Mouse (Mus musculus): ENCODE measurements around the gene Tmem121. TPM values are rescaled to one million over a fixed set of nuclear protein-coding genes. Genes with fewer than 3 reads are reported as not detected.

Tmem121 gene
- polyA plus RNA-seq, 1 experiment from 2014 or later: 50.8 TPM

DNA sequence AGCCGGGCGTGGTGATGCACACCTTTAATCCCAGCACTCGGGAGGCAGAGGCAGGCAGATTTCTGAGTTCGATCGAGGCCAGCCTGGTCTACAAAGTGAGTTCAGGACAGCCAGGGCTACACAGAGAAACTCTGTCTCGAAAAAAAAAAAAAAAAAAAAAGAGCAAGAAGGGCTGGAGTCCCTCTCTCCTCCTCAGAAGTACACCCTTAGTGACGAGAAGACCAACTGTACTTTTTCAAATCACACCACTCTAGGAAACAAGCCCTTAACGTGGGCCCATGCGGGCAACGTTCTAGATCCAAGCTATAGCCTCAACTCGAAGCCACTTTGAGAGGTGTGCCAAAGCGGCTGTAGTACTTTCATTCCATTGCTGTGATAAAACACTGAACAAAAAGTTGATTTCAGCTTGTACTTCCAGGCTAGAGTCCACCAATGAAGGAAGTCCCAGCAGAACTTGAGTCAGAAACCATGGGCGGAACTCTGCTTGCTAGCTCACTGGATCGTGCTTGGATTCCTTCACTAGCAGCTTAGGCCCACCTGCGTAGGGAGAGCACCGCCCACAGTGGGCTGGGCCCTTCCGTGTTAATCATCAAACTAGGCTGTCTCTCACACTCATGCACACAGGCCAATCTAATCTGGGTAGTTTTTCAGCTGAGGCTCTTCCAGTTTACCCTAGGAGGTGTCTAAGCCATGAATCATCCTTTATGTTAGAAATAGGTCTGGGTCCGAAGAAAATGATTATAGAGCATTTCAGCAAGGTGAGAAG lies 8.6 kb upstream of the Tmem121 start:
- ATAC-seq: no peak
- Histone ChIP-seq H3K4me1 (ENCODE audit: control insufficient read depth, insufficient read depth, low read depth, low read length) (no peaks in the 10 kb centered on the region), H3K36me3 (ENCODE audit: control insufficient read depth, insufficient read depth, low read length) (no peaks in the 10 kb centered on the region), H3K4me3 (ENCODE audit: low read length) (no peak overlapping the region), H3K27ac (ENCODE audit: low read depth, low read length) (no peak overlapping the region), H3K9ac (ENCODE audit: low read depth, low read length) (no peak overlapping the region), H3K27me3 (replicated peaks; ENCODE audit: control insufficient read depth, insufficient read depth, low read length) (no peaks in the 10 kb centered on the region), H3K4me2 (ENCODE audit: low read length) (no peak overlapping the region), H3K9me3 (ENCODE audit: control insufficient read depth, low read length) (no peaks in the 10 kb centered on the region)
- WGBS: 90% methylated on average over 18 of the region's 18 CpGs

DNA sequence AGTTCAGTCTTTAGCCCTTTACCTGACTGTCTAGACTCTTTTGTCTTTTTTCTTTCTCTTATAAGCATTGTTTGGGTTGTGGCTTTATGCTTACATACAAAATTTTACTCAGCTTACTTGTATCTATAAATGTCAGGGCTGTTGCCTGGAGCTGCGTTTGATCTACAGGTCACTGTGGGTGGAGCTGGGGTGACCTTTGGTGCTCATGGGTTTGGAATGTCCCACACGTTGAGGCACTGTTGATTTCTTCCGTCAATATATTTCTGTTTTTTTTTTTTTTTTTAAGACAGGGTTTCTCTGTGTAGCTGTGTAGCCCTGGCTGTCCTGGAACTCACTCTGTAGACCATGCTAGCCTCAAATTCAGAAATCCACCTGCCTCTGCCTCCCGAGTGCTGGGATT lies 4.7 kb upstream of the Tmem121 start:
- no peak for ATAC-seq
- Histone ChIP-seq H3K9me3 (ENCODE audit: control insufficient read depth, low read length) (no peaks in the 10 kb centered on the region), H3K36me3 (ENCODE audit: control insufficient read depth, insufficient read depth, low read length) (no peaks in the 10 kb centered on the region), H3K4me3 (ENCODE audit: low read length) (no peak overlapping the region), H3K9ac (ENCODE audit: low read depth, low read length) (no peak overlapping the region), H3K27ac (ENCODE audit: low read depth, low read length) (no peak overlapping the region), H3K4me1 (ENCODE audit: control insufficient read depth, insufficient read depth, low read depth, low read length) (peaks cover 7% of the 10 kb centered on the region), H3K4me2 (ENCODE audit: low read length) (no peak overlapping the region), H3K27me3 (replicated peaks; ENCODE audit: control insufficient read depth, insufficient read depth, low read length) (no peaks in the 10 kb centered on the region)
- 72% methylated on average over 4 of the region's 4 CpGs for WGBS

DNA sequence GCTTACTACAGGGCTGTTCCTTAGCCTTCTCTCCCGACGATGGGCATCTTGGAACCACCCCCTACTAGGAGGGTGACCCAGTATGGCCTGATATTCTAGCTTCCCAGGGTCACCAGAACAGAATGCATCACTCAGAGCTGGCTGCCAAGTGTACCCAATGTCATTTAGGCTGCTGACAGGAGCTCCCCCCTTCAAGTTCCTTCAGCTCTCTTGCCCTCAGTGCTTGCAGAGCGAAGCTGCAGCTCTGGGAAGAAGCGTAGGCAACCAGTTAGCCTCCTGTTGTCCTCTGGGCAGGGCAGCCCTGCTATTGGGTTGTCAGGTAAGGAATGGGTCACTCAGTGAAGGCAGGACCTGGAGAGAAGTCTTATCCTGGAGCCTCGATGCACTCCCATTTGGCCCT lies 785 bp upstream of the Tmem121 start:
- WGBS: 64% methylated on average over 5 of the region's 5 CpGs

DNA sequence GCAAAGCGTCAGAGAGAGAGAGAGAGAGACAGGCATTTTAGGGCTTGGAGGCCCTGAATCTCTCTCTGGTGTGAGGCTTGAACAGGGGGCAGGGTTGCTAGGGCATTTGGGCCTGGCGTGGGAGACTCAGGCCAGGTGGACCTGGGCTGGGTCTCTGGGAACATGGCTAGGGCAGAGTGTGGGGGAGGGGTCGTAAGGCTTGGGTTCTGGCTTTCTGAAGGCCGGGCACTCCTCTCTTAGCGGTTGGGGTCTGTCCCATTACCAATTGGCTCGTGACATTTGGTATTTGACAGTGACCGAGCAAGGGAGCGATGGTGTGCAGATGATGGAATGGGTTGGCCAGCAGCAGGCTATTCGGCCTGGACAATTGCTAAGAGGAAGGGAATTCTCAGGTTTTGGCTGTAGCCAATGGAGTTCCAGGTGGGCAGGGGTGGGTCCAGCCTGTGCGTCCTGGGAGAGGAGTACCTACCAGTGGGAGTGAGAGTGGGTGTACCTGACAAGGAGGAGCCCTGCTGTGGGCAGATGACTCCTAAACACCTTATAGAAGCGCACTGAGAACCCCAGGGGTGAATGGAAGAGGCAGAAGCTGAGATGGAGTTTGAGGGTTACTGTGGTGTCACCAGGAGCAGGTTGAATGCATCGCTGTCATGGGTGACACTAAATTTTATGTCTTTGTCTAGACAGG lies 738 bp downstream of the Tmem121 start:
- 34% methylated on average over 12 of the region's 12 CpGs for WGBS
- peak overlapping the region; percentile 96 for H3K4me2 ChIP-seq (ENCODE audit: low read length)
- peak; percentile 15 for ATAC-seq

More for the DNA sequence above, 785 bp upstream of the Tmem121 start:
- Histone ChIP-seq H3K4me1 (ENCODE audit: control insufficient read depth, insufficient read depth, low read depth, low read length) (peaks cover 26% of the 10 kb centered on the region), H3K9ac (ENCODE audit: low read depth, low read length) (peak overlapping the region; percentile 95), H3K9me3 (ENCODE audit: control insufficient read depth, low read length) (peaks cover 4% of the 10 kb centered on the region), H3K36me3 (ENCODE audit: control insufficient read depth, insufficient read depth, low read length) (peaks cover 16% of the 10 kb centered on the region), H3K27ac (ENCODE audit: low read depth, low read length) (peak overlapping the region; percentile 49; the same call in 1 of the 2 replicates), H3K4me3 (ENCODE audit: low read length) (no peak overlapping the region), H3K4me2 (ENCODE audit: low read length) (peak overlapping the region; percentile 96), H3K27me3 (replicated peaks; ENCODE audit: control insufficient read depth, insufficient read depth, low read length) (no peaks in the 10 kb centered on the region)
- no peak for ATAC-seq

DNA sequence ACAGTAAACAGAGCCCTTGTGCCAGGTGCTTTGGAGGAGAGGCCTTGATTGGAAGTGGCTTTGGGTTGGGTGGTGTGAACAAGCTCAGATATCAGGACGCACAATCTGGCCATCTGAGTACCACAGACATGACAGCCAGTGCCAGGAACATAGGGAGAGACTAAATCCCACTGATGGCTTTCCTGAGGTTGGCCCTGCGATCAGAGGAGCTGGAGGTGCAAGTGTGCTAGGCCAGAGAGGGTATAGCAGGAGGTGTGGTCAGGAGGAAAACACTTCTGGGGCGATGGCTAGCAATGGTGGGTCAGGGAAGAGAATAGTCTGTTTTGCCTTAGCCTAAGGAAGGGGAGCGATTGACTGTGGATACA lies 1.3 kb downstream of the Tmem121 start:
- ATAC-seq: no peak
- peak overlapping the region; percentile 73 for H3K4me3 ChIP-seq (ENCODE audit: low read length)
- peaks cover 26% of the 10 kb centered on the region for H3K4me1 ChIP-seq (ENCODE audit: control insufficient read depth, insufficient read depth, low read depth, low read length)
- peaks cover 4% of the 10 kb centered on the region for H3K9me3 ChIP-seq (ENCODE audit: control insufficient read depth, low read length)
- H3K9ac ChIP-seq (ENCODE audit: low read depth, low read length): peak overlapping the region; percentile 95
- no peaks in the 10 kb centered on the region for H3K27me3 ChIP-seq (replicated peaks; ENCODE audit: control insufficient read depth, insufficient read depth, low read length)
- 59% methylated on average over 4 of the region's 4 CpGs for WGBS
- peak overlapping the region; percentile 96 for H3K4me2 ChIP-seq (ENCODE audit: low read length)
- peaks cover 22% of the 10 kb centered on the region for H3K36me3 ChIP-seq (ENCODE audit: control insufficient read depth, insufficient read depth, low read length)
- peak overlapping the region; percentile 30; the same call in 1 of the 2 replicates for H3K27ac ChIP-seq (ENCODE audit: low read depth, low read length)

More for the DNA sequence above, 738 bp downstream of the Tmem121 start:
- Histone ChIP-seq H3K4me3 (ENCODE audit: low read length) (peak overlapping the region; percentile 73), H3K27me3 (replicated peaks; ENCODE audit: control insufficient read depth, insufficient read depth, low read length) (no peaks in the 10 kb centered on the region), H3K36me3 (ENCODE audit: control insufficient read depth, insufficient read depth, low read length) (peaks cover 22% of the 10 kb centered on the region), H3K4me1 (ENCODE audit: control insufficient read depth, insufficient read depth, low read depth, low read length) (peaks cover 26% of the 10 kb centered on the region), H3K27ac (ENCODE audit: low read depth, low read length) (peak overlapping the region; percentile 64), H3K9me3 (ENCODE audit: control insufficient read depth, low read length) (peaks cover 4% of the 10 kb centered on the region), H3K9ac (ENCODE audit: low read depth, low read length) (peak overlapping the region; percentile 95)

DNA sequence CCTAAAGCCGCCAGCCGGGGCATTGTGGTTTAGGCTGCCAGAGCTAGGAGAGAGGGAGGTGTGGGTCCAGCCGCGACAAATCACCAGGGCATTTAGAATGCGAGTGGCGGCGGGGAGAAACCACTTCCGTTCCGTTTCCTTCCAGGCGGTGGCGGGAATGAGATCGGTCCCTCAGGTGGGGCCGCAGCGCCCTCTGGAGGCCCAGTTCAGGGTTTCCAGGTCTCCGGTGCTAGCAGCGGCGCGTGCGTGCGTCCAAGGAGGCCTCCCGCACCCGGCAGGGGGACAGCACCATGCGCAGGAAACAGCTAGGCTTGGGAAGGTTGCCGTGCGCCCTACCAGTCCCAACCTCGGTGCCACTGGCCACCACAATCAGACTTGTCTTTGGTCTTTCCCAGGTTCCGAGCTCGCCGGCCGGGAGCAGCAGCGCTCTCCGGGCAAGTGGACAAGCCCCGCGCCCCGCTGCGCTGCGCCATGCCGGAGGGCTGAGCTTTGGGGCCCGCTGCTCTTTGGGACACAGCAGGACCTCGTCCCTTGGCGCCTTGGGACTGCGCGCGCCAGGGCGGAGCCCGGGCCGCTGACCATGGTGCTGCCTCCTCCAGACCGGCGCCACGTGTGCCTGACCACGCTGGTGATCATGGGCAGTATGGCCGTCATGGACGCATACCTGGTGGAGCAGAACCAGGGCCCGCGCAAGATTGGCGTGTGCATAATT lies 2.0 kb downstream of the Tmem121 start:
- 4% methylated on average over 52 of the region's 56 CpGs for WGBS
- peak overlapping the region; percentile 30; the same call in 1 of the 2 replicates for H3K27ac ChIP-seq (ENCODE audit: low read depth, low read length)

DNA sequence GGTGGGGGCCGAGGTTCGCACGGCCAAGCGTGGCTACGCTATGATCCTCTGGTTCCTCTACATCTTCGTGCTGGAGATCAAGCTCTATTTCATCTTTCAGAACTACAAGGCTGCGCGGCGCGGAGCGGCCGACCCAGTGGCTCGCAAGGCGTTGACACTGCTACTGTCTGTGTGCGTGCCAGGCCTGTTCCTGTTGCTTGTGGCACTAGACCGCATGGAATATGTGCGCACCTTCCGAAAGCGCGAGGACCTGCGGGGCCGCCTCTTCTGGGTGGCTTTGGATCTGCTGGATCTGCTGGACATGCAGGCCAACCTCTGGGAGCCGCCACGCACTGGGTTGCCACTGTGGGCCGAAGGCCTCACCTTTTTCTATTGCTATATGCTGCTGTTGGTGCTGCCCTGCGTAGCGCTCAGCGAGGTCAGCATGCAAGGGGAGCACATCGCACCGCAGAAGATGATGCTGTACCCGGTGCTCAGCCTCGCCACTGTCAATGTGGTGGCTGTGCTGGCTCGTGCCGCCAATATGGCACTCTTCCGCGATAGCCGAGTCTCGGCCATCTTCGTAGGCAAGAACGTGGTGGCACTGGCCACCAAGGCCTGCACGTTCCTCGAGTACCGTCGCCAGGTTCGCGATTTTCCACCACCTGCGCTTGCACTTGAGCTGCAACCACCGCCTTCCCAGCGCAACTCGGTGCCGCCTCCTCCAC lies 2.8 kb downstream of the Tmem121 start:
- WGBS: 89% methylated on average over 51 of the region's 51 CpGs
- Histone ChIP-seq H3K9me3 (ENCODE audit: control insufficient read depth, low read length) (peaks cover 4% of the 10 kb centered on the region), H3K4me1 (ENCODE audit: control insufficient read depth, insufficient read depth, low read depth, low read length) (peaks cover 26% of the 10 kb centered on the region), H3K27ac (ENCODE audit: low read depth, low read length) (no peak overlapping the region), H3K27me3 (replicated peaks; ENCODE audit: control insufficient read depth, insufficient read depth, low read length) (no peaks in the 10 kb centered on the region), H3K4me3 (ENCODE audit: low read length) (peak overlapping the region; percentile 73), H3K36me3 (ENCODE audit: control insufficient read depth, insufficient read depth, low read length) (peaks cover 22% of the 10 kb centered on the region), H3K4me2 (ENCODE audit: low read length) (peak overlapping the region; percentile 96), H3K9ac (ENCODE audit: low read depth, low read length) (no peak overlapping the region)
- ATAC-seq: no peak; the same call in 1 of the 2 replicates

More for the DNA sequence above, 2.0 kb downstream of the Tmem121 start:
- Histone ChIP-seq H3K4me1 (ENCODE audit: control insufficient read depth, insufficient read depth, low read depth, low read length) (peaks cover 26% of the 10 kb centered on the region), H3K9me3 (ENCODE audit: control insufficient read depth, low read length) (peaks cover 4% of the 10 kb centered on the region), H3K27me3 (replicated peaks; ENCODE audit: control insufficient read depth, insufficient read depth, low read length) (no peaks in the 10 kb centered on the region), H3K4me3 (ENCODE audit: low read length) (peak overlapping the region; percentile 73), H3K36me3 (ENCODE audit: control insufficient read depth, insufficient read depth, low read length) (peaks cover 22% of the 10 kb centered on the region), H3K4me2 (ENCODE audit: low read length) (peak overlapping the region; percentile 96), H3K9ac (ENCODE audit: low read depth, low read length) (peak overlapping the region; percentile 95)
- peak; percentile 55 for ATAC-seq

DNA sequence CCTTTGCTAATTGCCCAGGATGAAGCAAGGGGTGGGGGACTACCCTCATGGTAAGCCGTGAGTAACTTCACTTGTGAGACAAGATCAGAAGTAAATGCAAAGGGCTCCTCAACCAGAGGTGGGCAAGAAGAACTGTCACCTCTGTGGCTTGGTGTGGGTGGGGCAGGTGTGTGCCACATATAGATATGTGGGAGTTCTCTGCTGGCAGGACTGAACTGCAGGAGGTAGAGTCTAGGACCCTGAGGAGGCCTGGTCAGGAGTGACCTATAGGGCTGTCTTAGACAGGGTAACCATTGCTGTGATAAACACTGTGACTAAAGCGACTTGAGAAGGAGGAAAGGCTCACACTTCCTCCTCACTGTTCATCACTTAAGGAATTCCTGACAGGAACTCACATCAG lies 7.7 kb downstream of the Tmem121 start:
- no peak overlapping the region for H3K4me2 ChIP-seq (ENCODE audit: low read length)
- no peak overlapping the region for H3K27ac ChIP-seq (ENCODE audit: low read depth, low read length)
- WGBS: 72% methylated on average over 2 of the region's 2 CpGs
- no peak overlapping the region for H3K9ac ChIP-seq (ENCODE audit: low read depth, low read length)
- H3K36me3 ChIP-seq (ENCODE audit: control insufficient read depth, insufficient read depth, low read length): peaks cover 20% of the 10 kb centered on the region
- no peak overlapping the region for H3K4me3 ChIP-seq (ENCODE audit: low read length)
- H3K4me1 ChIP-seq (ENCODE audit: control insufficient read depth, insufficient read depth, low read depth, low read length): no peaks in the 10 kb centered on the region
- no peak for ATAC-seq
- H3K27me3 ChIP-seq (replicated peaks; ENCODE audit: control insufficient read depth, insufficient read depth, low read length): no peaks in the 10 kb centered on the region
- H3K9me3 ChIP-seq (ENCODE audit: control insufficient read depth, low read length): peaks cover 7% of the 10 kb centered on the region

Measured in hindbrain, embryonic 16.5 days (tissue).